Mouse (Mus musculus): ENCODE measurements around the gene Tia1.

The Tia1 gene

GRCm38 (mm10) chr6:86446927-86447568 is 43.0 kb downstream of the Tia1 start:
- Histone ChIP-seq H3K27me3 (ENCODE audit: insufficient read depth, low read length) (no peaks in the 10 kb centered on the region), H3K4me1 (replicated peaks; ENCODE audit: low read depth, low read length) (no peaks in the 10 kb centered on the region), H3K9me3 (ENCODE audit: low read length) (no peaks in the 10 kb centered on the region), H3K4me3 (replicated peaks; ENCODE audit: low read length) (no peak overlapping the region), H3K36me3 (ENCODE audit: insufficient read depth, low read length) (peaks cover 81% of the 10 kb centered on the region)
- TF ChIP-seq CTCF (conservative IDR thresholded peaks at IDR 0.05; ENCODE audit: low read length): no peak
- TF ChIP-seq POU5F1 (IDR thresholded peaks at IDR 0.05; ENCODE audit: borderline replicate concordance, low read length): no peak
- TF ChIP-seq NANOG (IDR thresholded peaks at IDR 0.05; ENCODE audit: borderline replicate concordance, low read length): no peak

- Histone ChIP-seq H3K9me3 (ENCODE audit: low read length) (no peaks in the 10 kb centered on the region), H3K36me3 (ENCODE audit: insufficient read depth, low read length) (peaks cover 80% of the 10 kb centered on the region), H3K4me1 (replicated peaks; ENCODE audit: low read depth, low read length) (peaks cover 32% of the 10 kb centered on the region), H3K27me3 (ENCODE audit: insufficient read depth, low read length) (no peaks in the 10 kb centered on the region), H3K4me3 (replicated peaks; ENCODE audit: low read length) (no peak overlapping the region)
- no peak for TF ChIP-seq POU5F1 (IDR thresholded peaks at IDR 0.05; ENCODE audit: borderline replicate concordance, low read length)
- no peak for TF ChIP-seq CTCF (conservative IDR thresholded peaks at IDR 0.05; ENCODE audit: low read length)
- TF ChIP-seq NANOG (IDR thresholded peaks at IDR 0.05; ENCODE audit: borderline replicate concordance, low read length): no peak
Measured at GRCm38 (mm10) chr6:86456727-86457126, 52.7 kb downstream of the Tia1 start.

GRCm38 (mm10) chr6:86463079-86463478 is 59.1 kb downstream of the Tia1 start:
- Histone ChIP-seq H3K9me3 (ENCODE audit: low read length) (no peaks in the 10 kb centered on the region), H3K36me3 (ENCODE audit: insufficient read depth, low read length) (peaks cover 72% of the 10 kb centered on the region)
- TF ChIP-seq POU5F1 (IDR thresholded peaks at IDR 0.05; ENCODE audit: borderline replicate concordance, low read length): no peak
- no peak for TF ChIP-seq CTCF (conservative IDR thresholded peaks at IDR 0.05; ENCODE audit: low read length)
- no peak for TF ChIP-seq NANOG (IDR thresholded peaks at IDR 0.05; ENCODE audit: borderline replicate concordance, low read length)

GRCm38 (mm10) chr6:86471317-86471716 is 67.3 kb downstream of the Tia1 start:
- TF ChIP-seq POU5F1 (IDR thresholded peaks at IDR 0.05; ENCODE audit: borderline replicate concordance, low read length) (no peak), CTCF (conservative IDR thresholded peaks at IDR 0.05; ENCODE audit: low read length) (no peak)
- Histone ChIP-seq H3K4me3 (replicated peaks; ENCODE audit: low read length) (peak overlapping the region; percentile 81), H3K27me3 (ENCODE audit: insufficient read depth, low read length) (no peaks in the 10 kb centered on the region), H3K36me3 (ENCODE audit: insufficient read depth, low read length) (peaks cover 48% of the 10 kb centered on the region), H3K9me3 (ENCODE audit: low read length) (no peaks in the 10 kb centered on the region), H3K4me1 (replicated peaks; ENCODE audit: low read depth, low read length) (peaks cover 55% of the 10 kb centered on the region)

More at GRCm38 (mm10) chr6:86463079-86463478, 59.1 kb downstream of the Tia1 start:
- Histone ChIP-seq H3K4me3 (replicated peaks; ENCODE audit: low read length) (no peak overlapping the region), H3K4me1 (replicated peaks; ENCODE audit: low read depth, low read length) (peaks cover 33% of the 10 kb centered on the region), H3K27me3 (ENCODE audit: insufficient read depth, low read length) (no peaks in the 10 kb centered on the region)

- H3K4me1 ChIP-seq (replicated peaks; ENCODE audit: low read depth, low read length): peaks cover 51% of the 10 kb centered on the region
- H3K9me3 ChIP-seq (ENCODE audit: low read length): no peaks in the 10 kb centered on the region
- H3K4me3 ChIP-seq (replicated peaks; ENCODE audit: low read length): peak overlapping the region; percentile 81
Measured at GRCm38 (mm10) chr6:86471760-86472099, 67.7 kb downstream of the Tia1 start.

GRCm38 (mm10) chr6:86472100-86472955 is 68.3 kb downstream of the Tia1 start:
- TF ChIP-seq CTCF (conservative IDR thresholded peaks at IDR 0.05; ENCODE audit: low read length) (no peak), POU5F1 (IDR thresholded peaks at IDR 0.05; ENCODE audit: borderline replicate concordance, low read length) (no peak), NANOG (IDR thresholded peaks at IDR 0.05; ENCODE audit: borderline replicate concordance, low read length) (no peak)
- H3K36me3 ChIP-seq (ENCODE audit: insufficient read depth, low read length): peaks cover 41% of the 10 kb centered on the region
- peak overlapping the region; percentile 84 for H3K4me3 ChIP-seq (replicated peaks; ENCODE audit: low read length)
- H3K27me3 ChIP-seq (ENCODE audit: insufficient read depth, low read length): no peaks in the 10 kb centered on the region
- no peaks in the 10 kb centered on the region for H3K9me3 ChIP-seq (ENCODE audit: low read length)
- H3K4me1 ChIP-seq (replicated peaks; ENCODE audit: low read depth, low read length): peaks cover 46% of the 10 kb centered on the region

More at GRCm38 (mm10) chr6:86471760-86472099, 67.7 kb downstream of the Tia1 start:
- peaks cover 47% of the 10 kb centered on the region for H3K36me3 ChIP-seq (ENCODE audit: insufficient read depth, low read length)
- H3K27me3 ChIP-seq (ENCODE audit: insufficient read depth, low read length): no peaks in the 10 kb centered on the region
- no peak for TF ChIP-seq POU5F1 (IDR thresholded peaks at IDR 0.05; ENCODE audit: borderline replicate concordance, low read length)
- no peak for TF ChIP-seq CTCF (conservative IDR thresholded peaks at IDR 0.05; ENCODE audit: low read length)
- no peak for TF ChIP-seq NANOG (IDR thresholded peaks at IDR 0.05; ENCODE audit: borderline replicate concordance, low read length)

- H3K4me1 ChIP-seq (replicated peaks; ENCODE audit: low read depth, low read length): peaks cover 46% of the 10 kb centered on the region
- H3K36me3 ChIP-seq (ENCODE audit: insufficient read depth, low read length): peaks cover 34% of the 10 kb centered on the region
Measured at GRCm38 (mm10) chr6:86473077-86473476, 69.1 kb downstream of the Tia1 start.

GRCm38 (mm10) chr6:86474072-86474471 is 70.1 kb downstream of the Tia1 start:
- H3K27me3 ChIP-seq (ENCODE audit: insufficient read depth, low read length): no peaks in the 10 kb centered on the region
- peaks cover 52% of the 10 kb centered on the region for H3K4me1 ChIP-seq (replicated peaks; ENCODE audit: low read depth, low read length)
- H3K4me3 ChIP-seq (replicated peaks; ENCODE audit: low read length): peak overlapping the region; percentile 84
- no peaks in the 10 kb centered on the region for H3K9me3 ChIP-seq (ENCODE audit: low read length)
- peaks cover 31% of the 10 kb centered on the region for H3K36me3 ChIP-seq (ENCODE audit: insufficient read depth, low read length)
- no peak for TF ChIP-seq CTCF (conservative IDR thresholded peaks at IDR 0.05; ENCODE audit: low read length)
- no peak for TF ChIP-seq POU5F1 (IDR thresholded peaks at IDR 0.05; ENCODE audit: borderline replicate concordance, low read length)
- no peak for TF ChIP-seq NANOG (IDR thresholded peaks at IDR 0.05; ENCODE audit: borderline replicate concordance, low read length)

More at GRCm38 (mm10) chr6:86473077-86473476, 69.1 kb downstream of the Tia1 start:
- H3K4me3 ChIP-seq (replicated peaks; ENCODE audit: low read length): peak overlapping the region; percentile 84
- no peak for TF ChIP-seq NANOG (IDR thresholded peaks at IDR 0.05; ENCODE audit: borderline replicate concordance, low read length)
- TF ChIP-seq CTCF (conservative IDR thresholded peaks at IDR 0.05; ENCODE audit: low read length): no peak
- no peak for TF ChIP-seq POU5F1 (IDR thresholded peaks at IDR 0.05; ENCODE audit: borderline replicate concordance, low read length)
- H3K27me3 ChIP-seq (ENCODE audit: insufficient read depth, low read length): no peaks in the 10 kb centered on the region
- no peaks in the 10 kb centered on the region for H3K9me3 ChIP-seq (ENCODE audit: low read length)
